Mouse (Mus musculus): ENCODE measurements around the gene Phf11c. TPM values are rescaled to one million over a fixed set of nuclear protein-coding genes. Genes with fewer than 3 reads are reported as not detected.
"Not testable (repeated sequence)": the region's sequence is repeated elsewhere in the genome, so short reads cannot be mapped to it uniquely, and the experiment has no call there.

The Phf11c gene
- polyA plus RNA-seq, 1 experiment = 0.04 TPM

- Histone ChIP-seq H3K9me3 (ENCODE audit: control insufficient read depth, low read length) (no peaks in the 10 kb centered on the region), H3K27me3 (ENCODE audit: control insufficient read depth) (no peaks in the 10 kb centered on the region), H3K36me3 (ENCODE audit: control insufficient read depth) (no peaks in the 10 kb centered on the region), H3K4me1 (ENCODE audit: control insufficient read depth) (no peaks in the 10 kb centered on the region), H3K4me3 (replicated peaks) (no peak overlapping the region)
- no peak for TF ChIP-seq TAL1 (IDR thresholded peaks at IDR 0.05; ENCODE audit: low read length)
- no peak for TF ChIP-seq GATA1 (IDR thresholded peaks at IDR 0.05; ENCODE audit: low read length)
Observed at GRCm38 (mm10) chr14:59339541-59339940, 55.6 kb downstream of the Phf11c start.

GRCm38 (mm10) chr14:59336056-59336455 is 59.1 kb downstream of the Phf11c start:
- not testable (repeated sequence) for H3K4me1 ChIP-seq (ENCODE audit: control insufficient read depth); H3K36me3 ChIP-seq (ENCODE audit: control insufficient read depth); H3K4me3 ChIP-seq (replicated peaks); H3K27me3 ChIP-seq (ENCODE audit: control insufficient read depth); H3K9me3 ChIP-seq (ENCODE audit: control insufficient read depth, low read length)

Other genes starting within 250 kb of the Phf11c start
- gene Gm5142, start 216.6 kb downstream of the Phf11c start, polyA plus RNA-seq (2012) = not detected in 2 replicates
- 0.28 and 0.67 TPM in 2 replicates for gene Rcbtb1, start 194.2 kb downstream of the Phf11c start, polyA plus RNA-seq (2012)
- not detected in 2 replicates for gene Gm6904, start 135.2 kb downstream of the Phf11c start, polyA plus RNA-seq (2012)
- gene Phf11a, start 97.9 kb downstream of the Phf11c start, polyA plus RNA-seq (2012) = not detected in 2 replicates
- gene Phf11b, start 54.0 kb downstream of the Phf11c start, polyA plus RNA-seq (2012) = not detected in 2 replicates
- not detected in 2 replicates for gene Phf11d, start 29.9 kb downstream of the Phf11c start, polyA plus RNA-seq (2012)
- 0.06 and 0.29 TPM in 2 replicates for gene Setdb2, start 45.5 kb upstream of the Phf11c start, polyA plus RNA-seq (2012)
- 0.31 and 0.38 TPM in 2 replicates for gene Cab39l, start 45.6 kb upstream of the Phf11c start, polyA plus RNA-seq (2012)
- 2.8 and 3.5 TPM in 2 replicates for gene Cdadc1, start 202.6 kb upstream of the Phf11c start, polyA plus RNA-seq (2012)
- gene Shisa2, start 229.9 kb upstream of the Phf11c start, polyA plus RNA-seq (2012) = not detected in 2 replicates

Data from erythroblast, embryonic 14.5 days (primary cell).